Mouse (Mus musculus) spleen, postnatal 4 days (tissue): ENCODE measurements around the gene Qrich1.

ENCODE experiments used
- DNase-seq, 2 experiments: peaks; one replicate each; pipeline ENCODE4 v3.0.0; 2022; ENCODE audit warnings: low spot score in 2 of 2

Gene Qrich1

GRCm38 (mm10) chr9:108516380-108517251 is at the start of gene Qrich1:
TSS of gene Qrich1 (plus strand) at chr9:108516806.
- DNase-seq = peak; percentile 92 to 96

- DNase-seq = no peak
Measured at GRCm38 (mm10) chr9:108469430-108469829, 47.2 kb upstream of the Qrich1 start.

DNA sequence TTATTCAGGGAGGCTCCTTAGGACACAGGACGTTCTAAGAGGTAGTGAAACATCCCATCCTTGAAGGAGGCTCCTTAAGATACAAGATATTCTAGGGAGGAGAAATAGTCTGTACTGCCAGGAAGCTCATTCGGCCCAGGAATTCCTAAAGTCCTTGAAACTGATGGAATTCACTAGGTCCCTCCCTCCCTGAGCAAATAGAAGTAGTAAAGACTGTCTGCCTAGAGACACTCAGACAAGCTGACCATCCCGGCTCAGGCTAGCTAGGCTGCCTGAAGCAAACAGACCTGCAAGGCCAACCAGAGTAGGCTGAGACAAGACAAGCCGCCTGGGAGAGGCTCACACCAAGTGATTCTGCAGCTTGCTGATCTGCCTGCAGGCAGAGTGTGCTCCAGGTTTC is 46.8 kb upstream of the Qrich1 start:
- DNase-seq = no peak

DNA sequence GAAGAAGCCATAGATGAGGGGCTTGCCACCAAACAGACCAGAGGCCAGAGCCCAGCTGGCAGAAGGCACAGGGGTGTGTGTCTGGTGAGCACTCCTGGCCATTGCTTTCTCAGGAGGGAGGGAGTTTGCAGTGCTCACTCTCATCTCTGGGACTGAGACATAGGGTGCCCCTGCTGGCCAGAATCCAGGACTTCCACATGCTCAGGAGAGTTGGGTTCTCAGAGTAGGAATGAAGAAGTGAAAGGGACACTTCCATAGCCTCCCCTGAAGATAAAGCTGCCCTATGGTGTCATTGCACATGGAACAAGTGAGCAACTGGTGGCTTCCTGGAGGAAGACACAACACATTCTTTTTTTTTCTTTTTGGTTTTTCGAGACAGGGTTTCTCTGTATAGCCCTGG is 42.1 kb upstream of the Qrich1 start:
- no peak for DNase-seq

DNA sequence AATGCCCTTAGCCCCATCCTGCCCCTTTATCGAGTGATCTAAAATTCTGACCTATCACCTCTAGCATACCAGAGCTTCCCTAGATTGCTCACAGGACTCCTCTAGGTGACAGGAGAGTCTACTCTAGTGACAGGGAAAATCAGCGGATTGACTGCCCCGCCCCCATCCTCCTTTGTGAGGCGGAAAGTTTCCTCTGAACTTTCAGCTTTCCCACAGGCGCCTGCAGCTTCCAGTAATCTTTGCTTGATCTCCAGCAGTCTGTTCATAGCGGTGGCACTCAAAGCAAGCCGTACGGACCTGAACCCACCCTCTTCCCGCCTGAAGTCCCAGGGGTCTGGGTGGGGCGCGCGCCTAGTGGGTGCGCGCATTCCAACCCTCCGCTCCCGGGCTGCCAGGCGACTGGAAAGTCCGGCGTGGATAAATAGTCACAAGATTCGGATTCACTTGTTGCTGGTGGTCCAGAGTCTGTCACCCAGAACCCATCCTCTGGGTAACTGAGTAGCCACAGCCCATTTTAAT is 37.9 kb upstream of the Qrich1 start:
- peak; percentile 28 to 63 for DNase-seq

- DNase-seq = no peak
Measured at GRCm38 (mm10) chr9:108479241-108479640, 37.4 kb upstream of the Qrich1 start.

DNA sequence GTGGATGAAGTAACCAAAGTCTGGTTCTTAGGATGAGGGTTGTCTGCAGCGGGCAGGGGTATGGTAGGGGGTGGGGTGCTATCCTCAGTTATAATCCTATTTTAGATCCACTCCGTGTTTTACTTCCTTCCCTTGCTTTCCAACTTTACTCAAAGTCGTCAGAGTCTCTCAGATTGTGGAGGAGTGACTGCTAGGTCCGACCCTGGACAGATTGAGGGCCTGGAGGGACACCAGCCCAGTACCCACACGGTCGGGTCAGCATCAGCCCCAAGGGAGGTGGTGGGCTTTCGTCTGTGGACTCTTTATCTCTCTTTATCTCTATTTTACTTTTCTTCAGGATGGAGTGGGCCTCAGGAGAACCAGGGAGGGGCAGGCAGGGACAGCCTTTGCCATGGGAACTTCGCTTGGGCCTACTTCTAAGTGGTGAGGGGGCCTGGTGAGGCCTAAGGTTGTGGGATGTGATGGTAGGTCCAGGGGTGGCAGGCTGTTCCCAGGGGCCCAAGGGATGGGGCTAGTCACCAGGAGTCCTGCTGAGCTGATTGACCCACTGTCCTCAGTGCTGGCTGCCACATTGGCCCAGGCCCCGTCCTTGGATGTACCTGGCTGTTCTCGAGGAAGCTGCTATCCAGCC is 36.8 kb upstream of the Qrich1 start, which contains the start of gene Lamb2:
Gene Lamb2 (plus strand): TSS at position 16 of the 631 bp plus-strand sequence.
- no peak for DNase-seq

DNA sequence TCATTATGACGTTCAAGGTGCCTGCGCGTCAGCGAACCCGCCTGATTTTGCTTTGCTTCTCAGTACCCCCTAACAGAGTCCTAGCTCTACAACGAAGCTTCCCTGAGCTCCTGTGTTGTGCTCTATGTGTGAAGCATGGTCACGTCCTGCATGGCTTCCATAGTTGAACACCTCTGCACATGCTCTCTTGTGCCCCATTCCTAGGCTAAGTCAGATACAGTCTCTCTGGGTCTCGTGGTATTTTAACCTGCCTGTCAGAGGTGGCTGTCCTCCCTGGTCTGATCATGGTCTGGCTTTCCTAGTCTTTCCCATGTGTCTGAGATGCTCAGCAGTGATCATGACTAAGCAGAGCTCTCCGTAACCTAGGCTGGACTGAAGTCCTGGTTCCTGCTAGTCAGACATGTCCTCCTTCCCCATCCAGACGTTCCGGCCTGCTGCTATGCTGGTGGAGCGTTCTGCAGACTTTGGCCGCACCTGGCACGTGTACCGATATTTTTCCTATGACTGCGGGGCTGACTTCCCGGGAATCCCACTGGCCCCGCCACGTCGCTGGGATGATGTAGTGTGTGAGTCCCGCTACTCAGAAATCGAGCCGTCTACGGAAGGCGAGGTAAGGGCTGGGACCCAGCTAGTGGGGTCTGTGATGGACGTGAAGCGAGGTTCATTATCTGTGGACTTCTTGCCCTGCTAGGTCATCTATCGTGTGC is 35.6 kb upstream of the Qrich1 start:
- no peak for DNase-seq

- no peak for DNase-seq
Measured at GRCm38 (mm10) chr9:108481520-108482210, 34.9 kb upstream of the Qrich1 start.

DNA sequence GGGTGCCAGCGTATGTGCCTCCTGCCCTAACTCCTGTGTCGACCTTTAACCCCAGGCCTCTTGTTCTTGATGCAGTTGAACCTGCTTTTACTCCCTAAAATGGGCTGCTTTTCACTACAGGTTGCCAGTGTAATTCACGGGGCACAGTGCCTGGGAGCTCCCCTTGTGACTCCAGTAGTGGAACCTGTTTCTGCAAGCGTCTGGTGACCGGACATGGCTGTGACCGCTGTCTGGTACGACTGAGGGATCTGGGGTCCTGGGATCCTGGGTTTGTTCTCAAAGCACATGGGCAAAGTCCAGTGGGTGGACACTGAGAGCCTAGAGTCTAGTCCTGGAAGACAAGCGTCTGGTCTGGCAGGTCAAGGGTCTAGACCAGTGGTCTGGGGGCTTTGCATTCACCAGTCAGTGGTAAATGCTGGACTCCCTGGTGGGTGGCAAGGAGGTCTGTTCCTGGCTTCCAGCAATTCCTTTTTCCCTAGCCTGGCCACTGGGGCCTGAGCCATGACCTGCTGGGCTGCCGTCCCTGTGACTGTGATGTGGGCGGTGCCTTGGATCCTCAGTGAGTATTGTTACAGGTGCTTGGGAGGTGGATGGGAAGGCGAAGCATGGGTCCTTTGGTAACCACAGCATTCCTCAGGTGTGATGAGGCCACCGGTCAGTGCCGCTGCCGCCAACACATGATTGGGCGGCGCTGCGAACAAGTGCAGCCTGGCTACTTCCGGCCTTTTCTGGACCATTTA is 33.4 kb upstream of the Qrich1 start:
- DNase-seq = no peak

GRCm38 (mm10) chr9:108484021-108484420 is 32.6 kb upstream of the Qrich1 start:
- no peak for DNase-seq

DNA sequence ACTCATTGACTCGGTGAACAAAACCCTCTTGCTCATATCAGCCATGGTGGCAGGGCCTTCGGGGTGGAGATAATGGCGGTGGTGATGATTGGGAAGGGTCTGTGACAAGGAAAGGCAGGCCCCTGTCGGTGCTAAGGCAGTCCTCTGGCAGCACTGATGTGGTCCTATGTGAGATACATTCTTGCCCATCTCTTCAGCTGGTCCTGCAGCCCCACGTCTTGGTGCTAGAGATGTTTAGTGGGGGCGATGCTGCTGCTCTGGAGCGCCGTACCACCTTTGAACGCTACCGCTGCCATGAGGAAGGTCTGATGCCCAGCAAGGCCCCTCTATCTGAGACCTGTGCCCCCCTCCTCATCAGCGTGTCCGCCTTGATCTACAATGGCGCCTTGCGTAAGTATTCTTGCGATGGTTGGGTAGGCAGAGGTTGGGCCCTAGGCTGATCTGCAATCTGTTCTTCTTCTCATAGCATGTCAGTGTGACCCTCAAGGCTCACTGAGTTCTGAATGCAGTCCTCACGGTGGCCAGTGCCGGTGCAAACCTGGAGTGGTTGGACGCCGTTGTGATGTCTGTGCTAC is 31.2 kb upstream of the Qrich1 start:
- DNase-seq = peak in 1 of 2 experiments; percentile 55

DNA sequence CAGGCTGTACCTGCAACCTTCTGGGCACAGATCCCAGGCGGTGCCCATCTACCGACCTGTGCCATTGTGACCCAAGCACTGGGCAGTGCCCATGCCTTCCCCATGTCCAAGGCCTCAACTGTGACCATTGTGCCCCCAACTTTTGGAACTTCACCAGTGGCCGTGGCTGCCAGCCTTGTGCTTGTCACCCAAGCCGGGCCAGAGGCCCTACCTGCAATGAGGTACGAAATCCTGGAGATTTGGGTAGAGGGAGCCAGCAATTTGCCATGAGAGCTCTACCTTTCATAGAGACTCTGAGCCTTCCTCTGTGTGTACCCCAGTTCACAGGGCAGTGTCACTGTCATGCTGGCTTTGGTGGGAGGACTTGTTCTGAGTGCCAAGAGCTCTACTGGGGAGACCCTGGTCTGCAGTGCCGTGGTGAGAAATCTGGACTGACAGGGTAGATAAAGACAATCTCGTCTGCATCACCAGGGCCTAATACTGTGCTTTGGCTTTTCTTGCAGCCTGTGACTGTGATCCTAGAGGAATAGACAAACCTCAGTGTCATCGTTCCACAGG is 29.6 kb upstream of the Qrich1 start:
- peak in 1 of 2 experiments; percentile 58 for DNase-seq

- peak in 1 of 2 experiments; percentile 63 for DNase-seq
Measured at GRCm38 (mm10) chr9:108488403-108488802, 28.2 kb upstream of the Qrich1 start.

- peak in 1 of 2 experiments; percentile 62 for DNase-seq
Measured at GRCm38 (mm10) chr9:108489215-108489614, 27.4 kb upstream of the Qrich1 start.

DNA sequence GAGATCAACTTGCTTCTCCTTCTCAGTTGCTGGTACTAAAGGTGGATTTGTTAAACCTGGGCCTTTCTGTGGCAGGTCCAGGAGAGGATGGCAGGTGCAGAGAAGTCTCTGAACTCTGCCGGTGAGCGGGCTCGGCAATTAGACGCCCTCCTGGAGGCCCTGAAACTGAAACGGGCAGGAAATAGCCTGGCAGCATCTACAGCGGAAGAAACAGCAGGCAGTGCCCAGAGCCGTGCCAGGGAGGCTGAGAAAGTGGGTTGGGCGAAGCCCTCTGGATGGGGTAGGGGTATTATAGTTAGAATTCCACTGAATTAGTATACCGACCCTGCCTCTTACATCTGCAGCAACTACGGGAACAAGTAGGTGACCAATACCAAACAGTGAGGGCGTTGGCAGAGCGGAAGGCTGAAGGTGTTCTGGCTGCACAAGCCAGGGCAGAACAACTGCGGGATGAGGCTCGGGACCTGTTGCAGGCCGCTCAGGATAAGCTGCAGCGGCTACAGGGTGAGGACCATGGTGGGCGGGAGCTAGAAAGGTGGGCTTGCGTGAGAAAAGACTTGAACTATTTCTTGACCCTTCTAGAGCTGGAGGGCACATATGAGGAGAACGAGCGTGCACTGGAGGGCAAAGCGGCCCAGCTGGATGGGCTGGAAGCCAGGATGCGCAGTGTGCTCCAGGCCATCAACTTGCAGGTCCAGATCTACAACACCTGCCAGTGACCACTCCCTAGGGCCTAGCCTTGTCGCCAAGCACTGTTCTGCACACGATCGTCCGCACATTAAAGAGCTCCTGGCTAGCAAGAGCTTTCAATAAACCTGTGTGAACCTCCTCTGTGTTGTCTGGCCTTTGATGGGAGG is 26.7 kb upstream of the Qrich1 start:
- peak in 1 of 2 experiments; percentile 66 for DNase-seq

GRCm38 (mm10) chr9:108490559-108491285 is 25.9 kb upstream of the Qrich1 start, which contains the start of gene Usp19:
TSS of gene Usp19 (plus strand) at chr9:108490602.
- peak; percentile 90 to 93 for DNase-seq

- DNase-seq = no peak
Measured at GRCm38 (mm10) chr9:108491286-108491580, 25.4 kb upstream of the Qrich1 start.
